Mouse (Mus musculus): ENCODE results near the gene Atp5g3.
A peak's percentile ranks its signal among the peaks of the same experiment; 100 is the strongest.
"Not testable (repeated sequence)": the region's sequence is repeated elsewhere in the genome, so short reads cannot be mapped to it uniquely, and the experiment has no call there.

Gene Atp5g3

GRCm38 (mm10) chr2:73911175-73911700, at the start of gene Atp5g3:
Gene Atp5g3 (minus strand): TSS chr2:73911326.
- peak; percentile 94 for DNase-seq (ENCODE audit: low spot score)

GRCm38 (mm10) chr2:73958342-73958741, 47.2 kb upstream of the Atp5g3 start:
- no peak for DNase-seq (ENCODE audit: low spot score)

- DNase-seq (ENCODE audit: low spot score), result no peak
Measured at GRCm38 (mm10) chr2:73953612-73954011, 42.5 kb upstream of the Atp5g3 start.

GRCm38 (mm10) chr2:73952597-73953219, 41.6 kb upstream of the Atp5g3 start:
- no peak for DNase-seq (ENCODE audit: low spot score)

GRCm38 (mm10) chr2:73947360-73947759, 36.2 kb upstream of the Atp5g3 start:
- DNase-seq (ENCODE audit: low spot score), result no peak

GRCm38 (mm10) chr2:73943735-73944134, 32.6 kb upstream of the Atp5g3 start:
- no peak for DNase-seq (ENCODE audit: low spot score)

- DNase-seq (ENCODE audit: low spot score), result no peak
Measured at GRCm38 (mm10) chr2:73942844-73943243, 31.7 kb upstream of the Atp5g3 start.

GRCm38 (mm10) chr2:73941281-73941680, 30.2 kb upstream of the Atp5g3 start:
- DNase-seq (ENCODE audit: low spot score), result no peak

- DNase-seq (ENCODE audit: low spot score), result no peak
Measured at GRCm38 (mm10) chr2:73940471-73940870, 29.3 kb upstream of the Atp5g3 start.

GRCm38 (mm10) chr2:73938896-73939295, 27.8 kb upstream of the Atp5g3 start:
- no peak for DNase-seq (ENCODE audit: low spot score)

GRCm38 (mm10) chr2:73932676-73933313, 21.7 kb upstream of the Atp5g3 start:
- no peak for DNase-seq (ENCODE audit: low spot score)

- DNase-seq (ENCODE audit: low spot score), result no peak
Measured at GRCm38 (mm10) chr2:73927711-73928110, 16.6 kb upstream of the Atp5g3 start.

- DNase-seq (ENCODE audit: low spot score), result no peak
Measured at GRCm38 (mm10) chr2:73925539-73925938, 14.4 kb upstream of the Atp5g3 start.

- DNase-seq (ENCODE audit: low spot score), result no peak
Measured at GRCm38 (mm10) chr2:73925089-73925488, 14.0 kb upstream of the Atp5g3 start.

GRCm38 (mm10) chr2:73919642-73920041, 8.5 kb upstream of the Atp5g3 start:
- no peak for DNase-seq (ENCODE audit: low spot score)

GRCm38 (mm10) chr2:73912264-73912663, 1.1 kb upstream of the Atp5g3 start:
- DNase-seq (ENCODE audit: low spot score), result no peak

- peak; percentile 21 for DNase-seq (ENCODE audit: low spot score)
Measured at GRCm38 (mm10) chr2:73910571-73911174, 453 bp downstream of the Atp5g3 start.

GRCm38 (mm10) chr2:73909116-73909515, 2.0 kb downstream of the Atp5g3 start:
- no peak for DNase-seq (ENCODE audit: low spot score)

- not testable (repeated sequence) for DNase-seq (ENCODE audit: low spot score)
Measured at GRCm38 (mm10) chr2:73904679-73905078, 6.4 kb downstream of the Atp5g3 start.

GRCm38 (mm10) chr2:73903536-73903935, 7.6 kb downstream of the Atp5g3 start:
- no peak for DNase-seq (ENCODE audit: low spot score)

- DNase-seq (ENCODE audit: low spot score), result not testable (repeated sequence)
Measured at GRCm38 (mm10) chr2:73902328-73902727, 8.8 kb downstream of the Atp5g3 start.

GRCm38 (mm10) chr2:73901169-73901568, 10.0 kb downstream of the Atp5g3 start:
- DNase-seq (ENCODE audit: low spot score), result no peak

- DNase-seq (ENCODE audit: low spot score), result no peak
Measured at GRCm38 (mm10) chr2:73900364-73900763, 10.8 kb downstream of the Atp5g3 start.
